Mouse (Mus musculus) spleen, adult 2 months (tissue): ENCODE results near the gene Emilin2.

Experiments
- CTCF ChIP-seq: fragments of 200-500 bp; IDR thresholded peaks from 2 replicates; pipeline ENCODE4 v1.5.1; 2011; ENCODE audit warnings: mild to moderate bottlenecking, inconsistent platforms; ENCODE audit not compliant: insufficient read depth, insufficient read length, insufficient replicate concordance; ENCODE audit errors: extremely low read depth
- POLR2A ChIP-seq: fragments of 200-500 bp; IDR thresholded peaks from 2 replicates; pipeline ENCODE4 v1.6.1; 2011; ENCODE audit warnings: low read depth, low read length, inconsistent platforms

DNA sequence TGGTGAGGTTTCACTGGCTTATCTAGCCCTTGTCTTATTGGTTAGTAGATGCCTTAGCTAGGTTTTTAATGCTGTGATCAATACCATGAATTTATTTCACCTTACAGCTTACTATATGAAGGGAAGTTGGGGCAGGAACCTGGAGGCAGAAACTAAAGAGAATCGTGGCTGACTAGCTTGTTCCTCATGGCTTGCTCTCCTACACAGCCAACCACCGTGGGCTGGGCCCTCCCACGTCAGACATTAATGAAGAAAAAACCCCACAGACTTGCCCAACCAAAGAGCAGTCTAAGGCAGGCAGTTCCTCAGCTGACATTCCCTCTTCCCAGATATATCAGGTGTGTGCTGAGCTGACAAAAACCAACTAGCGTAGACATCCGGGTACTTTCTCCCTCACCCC is 88.1 kb downstream of the Emilin2 start:
- TF ChIP-seq CTCF = no peak
- no peak for TF ChIP-seq POLR2A
